Mouse (Mus musculus): ENCODE data around the gene Col16a1.

Gene Col16a1

GRCm38 (mm10) chr4:130082211-130082610 lies 34.6 kb downstream of the Col16a1 start:
- no peak for ATAC-seq (ENCODE audit: low TSS enrichment)

- ATAC-seq (ENCODE audit: low TSS enrichment), result peak; percentile 72
Measured at GRCm38 (mm10) chr4:130084331-130084945, 36.8 kb downstream of the Col16a1 start.

- no peak for ATAC-seq (ENCODE audit: low TSS enrichment)
Measured at GRCm38 (mm10) chr4:130085246-130085820, 37.7 kb downstream of the Col16a1 start.

GRCm38 (mm10) chr4:130087293-130087692 lies 39.7 kb downstream of the Col16a1 start:
- peak; percentile 51 for ATAC-seq (ENCODE audit: low TSS enrichment)

- no peak for ATAC-seq (ENCODE audit: low TSS enrichment)
Measured at GRCm38 (mm10) chr4:130095137-130095536, 47.5 kb downstream of the Col16a1 start.

GRCm38 (mm10) chr4:130101183-130101582 lies 53.5 kb downstream of the Col16a1 start:
- no peak for ATAC-seq (ENCODE audit: low TSS enrichment)

GRCm38 (mm10) chr4:130102111-130102651 lies 54.5 kb downstream of the Col16a1 start, which contains the start of gene Pef1:
Gene Pef1, plus strand, starts transcription at chr4:130102558.
- ATAC-seq (ENCODE audit: low TSS enrichment), result no peak

- no peak for ATAC-seq (ENCODE audit: low TSS enrichment)
Measured at GRCm38 (mm10) chr4:130103632-130104031, 56.0 kb downstream of the Col16a1 start.

- ATAC-seq (ENCODE audit: low TSS enrichment), result no peak
Measured at GRCm38 (mm10) chr4:130104584-130104983, 56.9 kb downstream of the Col16a1 start.

GRCm38 (mm10) chr4:130107065-130107443 lies 59.4 kb downstream of the Col16a1 start:
- ATAC-seq (ENCODE audit: low TSS enrichment), result no peak; the same call in 1 of the 2 replicates

- peak; percentile 91 for ATAC-seq (ENCODE audit: low TSS enrichment)
Measured at GRCm38 (mm10) chr4:130107444-130108131, 59.9 kb downstream of the Col16a1 start.

- ATAC-seq (ENCODE audit: low TSS enrichment), result no peak
Measured at GRCm38 (mm10) chr4:130108929-130109328, 61.3 kb downstream of the Col16a1 start.

GRCm38 (mm10) chr4:130109666-130110065 lies 62.0 kb downstream of the Col16a1 start:
- ATAC-seq (ENCODE audit: low TSS enrichment), result peak; percentile 5; the same call in 1 of the 2 replicates

GRCm38 (mm10) chr4:130110091-130110490 lies 62.5 kb downstream of the Col16a1 start:
- ATAC-seq (ENCODE audit: low TSS enrichment), result peak; percentile 21; the same call in 1 of the 2 replicates

GRCm38 (mm10) chr4:130112299-130112698 lies 64.7 kb downstream of the Col16a1 start:
- no peak for ATAC-seq (ENCODE audit: low TSS enrichment)

- no peak for ATAC-seq (ENCODE audit: low TSS enrichment)
Measured at GRCm38 (mm10) chr4:130112732-130113131, 65.1 kb downstream of the Col16a1 start.

GRCm38 (mm10) chr4:130120752-130121151 lies 73.1 kb downstream of the Col16a1 start:
- ATAC-seq (ENCODE audit: low TSS enrichment), result no peak

GRCm38 (mm10) chr4:130121560-130121959 lies 73.9 kb downstream of the Col16a1 start:
- ATAC-seq (ENCODE audit: low TSS enrichment), result no peak

GRCm38 (mm10) chr4:130123020-130123419 lies 75.4 kb downstream of the Col16a1 start:
- no peak for ATAC-seq (ENCODE audit: low TSS enrichment)

GRCm38 (mm10) chr4:130124110-130124509 lies 76.5 kb downstream of the Col16a1 start:
- no peak for ATAC-seq (ENCODE audit: low TSS enrichment)

GRCm38 (mm10) chr4:130125164-130125563 lies 77.5 kb downstream of the Col16a1 start:
- ATAC-seq (ENCODE audit: low TSS enrichment), result no peak

GRCm38 (mm10) chr4:130125935-130126334 lies 78.3 kb downstream of the Col16a1 start:
- ATAC-seq (ENCODE audit: low TSS enrichment), result no peak

- no peak for ATAC-seq (ENCODE audit: low TSS enrichment)
Measured at GRCm38 (mm10) chr4:130128907-130129306, 81.3 kb downstream of the Col16a1 start.
